10 mouse cellular contexts compared by ENCODE assay signal in the genomic region with DNA sequence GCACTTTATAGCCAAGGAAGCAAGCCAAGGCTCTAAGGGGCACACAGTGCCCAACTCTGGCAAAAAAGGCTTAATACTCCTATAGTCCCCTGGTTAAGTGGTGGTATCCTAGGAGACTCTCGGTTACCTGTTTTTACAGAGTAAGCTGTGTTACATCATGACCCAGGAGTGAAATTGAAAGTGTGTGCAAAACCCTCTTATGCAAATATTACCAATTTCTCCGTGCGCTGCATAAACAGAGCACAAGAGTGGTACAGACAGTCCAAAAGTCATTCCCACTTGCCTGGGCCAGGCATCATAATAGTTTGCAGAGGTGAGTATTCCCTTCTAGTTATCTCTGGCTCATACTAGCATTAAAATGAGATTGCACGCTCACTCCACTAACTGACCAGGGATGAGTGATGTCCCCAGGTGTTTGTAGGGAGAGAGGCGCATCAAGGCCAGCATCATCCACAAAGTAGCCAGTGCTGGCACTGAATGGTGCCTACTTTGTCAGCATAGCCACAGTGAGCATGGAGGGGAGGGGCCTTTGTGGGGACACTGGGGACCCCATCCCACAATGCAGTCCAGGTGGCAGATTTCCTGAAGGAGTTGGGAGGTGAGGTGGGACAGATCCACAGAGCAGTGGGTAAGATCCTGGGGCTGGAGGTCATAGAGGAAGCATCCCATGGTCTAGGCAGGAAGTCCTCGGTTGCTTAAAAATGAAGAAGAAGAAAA. TPM values are rescaled to one million over a fixed set of nuclear protein-coding genes. Genes with fewer than 3 reads are reported as not detected.
A peak's percentile ranks its signal among the peaks of the same experiment; 100 is the strongest.
DNase-seq lines count a peak whose midpoint lies in the region; ATAC-seq lines count a peak whose summit lies in the region.
"Had no signal": no experiment of that assay in that cellular context is flagged by ENCODE, and none has a peak within 500 bp of the region (broad histone marks: within the 10 kb centered on the region; RNA-seq: fewer than 3 reads in every experiment).

No protein-coding gene starts in this region.

- peak overlapping the region; percentile 81; the same call in 1 of the 2 replicates for H3K27ac ChIP-seq in hindbrain, embryonic 12.5 days
- no peak overlapping the region for H3K27ac ChIP-seq in hindbrain, embryonic 16.5 days (ENCODE audit: low read depth, low read length)
- peak overlapping the region; percentile 61; the same call in 1 of the 2 replicates for H3K27ac ChIP-seq in midbrain, embryonic 10.5 days (replicated peaks)
- H3K27ac ChIP-seq in midbrain, embryonic 11.5 days (ENCODE audit: low read depth, low read length) = no peak overlapping the region
- H3K27ac ChIP-seq in neural tube, embryonic 14.5 days (ENCODE audit: low read depth, low read length) = peak overlapping the region; percentile 70; the same call in 1 of the 2 replicates

- peaks cover 82% of the 10 kb centered on the region for H3K4me1 ChIP-seq in hindbrain, embryonic 12.5 days
- peaks cover 33% of the 10 kb centered on the region for H3K4me1 ChIP-seq in hindbrain, embryonic 16.5 days (ENCODE audit: control insufficient read depth, insufficient read depth, low read depth, low read length)
- H3K4me1 ChIP-seq in midbrain, embryonic 10.5 days = peaks cover 83% of the 10 kb centered on the region
- peaks cover 17% of the 10 kb centered on the region for H3K4me1 ChIP-seq in midbrain, embryonic 11.5 days (ENCODE audit: control insufficient read depth, insufficient read depth, low read length)
- peaks cover 62% of the 10 kb centered on the region for H3K4me1 ChIP-seq in neural tube, embryonic 14.5 days (ENCODE audit: control insufficient read depth, insufficient read depth, low read length)

- no peak overlapping the region for H3K9ac ChIP-seq in hindbrain, embryonic 12.5 days
- no peak overlapping the region for H3K9ac ChIP-seq in hindbrain, embryonic 16.5 days (ENCODE audit: low read depth, low read length)
- no peak overlapping the region for H3K9ac ChIP-seq in midbrain, embryonic 11.5 days (ENCODE audit: low read length)
- no peak overlapping the region for H3K9ac ChIP-seq in neural tube, embryonic 14.5 days (replicated peaks; ENCODE audit: low read depth, low read length)

- no peaks in the 10 kb centered on the region for H3K9me3 ChIP-seq in hindbrain, embryonic 12.5 days (replicated peaks)
- H3K9me3 ChIP-seq in hindbrain, embryonic 16.5 days (ENCODE audit: control insufficient read depth, low read length) = no peaks in the 10 kb centered on the region
- H3K9me3 ChIP-seq in midbrain, embryonic 10.5 days (replicated peaks) = no peaks in the 10 kb centered on the region
- no peaks in the 10 kb centered on the region for H3K9me3 ChIP-seq in midbrain, embryonic 11.5 days (ENCODE audit: control insufficient read depth, low read length)
- no peaks in the 10 kb centered on the region for H3K9me3 ChIP-seq in neural tube, embryonic 14.5 days (ENCODE audit: control insufficient read depth, low read length)

- H3K4me2 ChIP-seq in hindbrain, embryonic 12.5 days (replicated peaks) = no peak overlapping the region
- no peak overlapping the region for H3K4me2 ChIP-seq in hindbrain, embryonic 16.5 days (ENCODE audit: low read length)
- no peak overlapping the region for H3K4me2 ChIP-seq in midbrain, embryonic 11.5 days
- peak overlapping the region; percentile 14; the same call in 1 of the 2 replicates for H3K4me2 ChIP-seq in neural tube, embryonic 14.5 days (ENCODE audit: low read depth, low read length)

- no peak for ATAC-seq in hindbrain, embryonic 12.5 days (ENCODE audit: low FRiP score)
- ATAC-seq in hindbrain, embryonic 16.5 days = no peak
- ATAC-seq in midbrain, embryonic 11.5 days (ENCODE audit: low FRiP score) = no peak
- no peak for ATAC-seq in neural tube, embryonic 14.5 days (ENCODE audit: low read depth)
- ATAC-seq in frontal cortex, adult (ENCODE audit: low TSS enrichment) = no peak

- H3K36me3 ChIP-seq in hindbrain, embryonic 12.5 days = 0 out of 2 replicates have a peak, but pooled peaks cover 7% of the 10 kb centered on the region
- H3K36me3 ChIP-seq in hindbrain, embryonic 16.5 days (ENCODE audit: control insufficient read depth, insufficient read depth, low read length) = no peaks in the 10 kb centered on the region
- peaks cover 68% of the 10 kb centered on the region for H3K36me3 ChIP-seq in midbrain, embryonic 10.5 days
- no peaks in the 10 kb centered on the region for H3K36me3 ChIP-seq in midbrain, embryonic 11.5 days (ENCODE audit: control insufficient read depth, insufficient read depth, low read length)
- H3K36me3 ChIP-seq in neural tube, embryonic 14.5 days (ENCODE audit: control insufficient read depth, insufficient read depth, low read length) = no peaks in the 10 kb centered on the region

- 84% methylated on average over 6 of the region's 6 CpGs for WGBS in hindbrain, embryonic 12.5 days
- WGBS in hindbrain, embryonic 16.5 days = 81% methylated on average over 6 of the region's 6 CpGs
- WGBS in midbrain, embryonic 10.5 days = 92% methylated on average over 6 of the region's 6 CpGs
- 93% methylated on average over 6 of the region's 6 CpGs for WGBS in midbrain, embryonic 11.5 days
- WGBS in neural tube, embryonic 14.5 days = 86% methylated on average over 6 of the region's 6 CpGs

- no peak overlapping the region for H3K4me3 ChIP-seq in hindbrain, embryonic 12.5 days
- no peak overlapping the region for H3K4me3 ChIP-seq in hindbrain, embryonic 16.5 days (ENCODE audit: low read length)
- no peak overlapping the region for H3K4me3 ChIP-seq in midbrain, embryonic 10.5 days
- H3K4me3 ChIP-seq in midbrain, embryonic 11.5 days (ENCODE audit: low read depth, low read length) = no peak overlapping the region
- no peak overlapping the region for H3K4me3 ChIP-seq in neural tube, embryonic 14.5 days (ENCODE audit: low read depth, low read length)

- peak; percentile 6 for DNase-seq in midbrain, embryonic 10.5 days (ENCODE audit: low spot score)
- no peak for DNase-seq in midbrain, embryonic 11.5 days (ENCODE audit: low spot score, missing footprints)
- DNase-seq in heart, postnatal 4 days = peak; percentile 2
- DNase-seq: kidney, adult 2 months; thymus, postnatal 36 days had no signal

- H3K27me3 ChIP-seq in hindbrain, embryonic 12.5 days = no peaks in the 10 kb centered on the region
- no peaks in the 10 kb centered on the region for H3K27me3 ChIP-seq in hindbrain, embryonic 16.5 days (replicated peaks; ENCODE audit: control insufficient read depth, insufficient read depth, low read length)
- H3K27me3 ChIP-seq in midbrain, embryonic 10.5 days (ENCODE audit: low read depth, poor library complexity, severe bottlenecking) = no peaks in the 10 kb centered on the region
- H3K27me3 ChIP-seq in midbrain, embryonic 11.5 days (ENCODE audit: control insufficient read depth, insufficient read depth, low read length) = no peaks in the 10 kb centered on the region
- no peaks in the 10 kb centered on the region for H3K27me3 ChIP-seq in neural tube, embryonic 14.5 days (ENCODE audit: control insufficient read depth, insufficient read depth, low read length)

RNA-seq across cellular contexts. Expression of gene Kirrel, which starts 10.3 kb away (rescaled TPM):
- polyA plus RNA-seq in hindbrain, embryonic 12.5 days (2016; fragmentation: Nextera tagmentation; extraction: Ambion mirVana) = 17.3 and 17.7 TPM in 2 replicates
- 4.4 TPM in 2 replicates for polyA plus RNA-seq in hindbrain, embryonic 16.5 days (2015; fragmentation: Nextera tagmentation; extraction: Ambion mirVana)
- 11.2 and 11.6 TPM in 2 replicates for polyA plus RNA-seq in midbrain, embryonic 10.5 days (2016; fragmentation: Nextera tagmentation; extraction: Ambion mirVana)
- polyA plus RNA-seq in midbrain, embryonic 11.5 days (2014; fragmentation: Nextera tagmentation; extraction: Ambion mirVana) = 6.4 and 7.4 TPM in 2 replicates
- 10 to 100 TPM; 19.5 to 19.6 TPM for total RNA-seq in heart, postnatal 4 days (2021)
- polyA plus RNA-seq in neural tube, embryonic 14.5 days (2014; fragmentation: Nextera tagmentation; extraction: Ambion mirVana) = 3.9 and 4.9 TPM in 2 replicates
- total RNA-seq: MEL had no signal

Comparison
In these comparisons a context has a peak if more than half of its experiments do, and no peak if none do; other contexts are left out.
1. H3K27ac ChIP-seq: peak in hindbrain, embryonic 12.5 days (single experiment), midbrain, embryonic 10.5 days (single experiment) and neural tube, embryonic 14.5 days (single experiment); none in hindbrain, embryonic 16.5 days (single experiment) and midbrain, embryonic 11.5 days (single experiment).